Mouse (Mus musculus) kidney, adult 2 months (tissue): Measurements from ENCODE around the gene Phf12. TPM values are rescaled to one million over a fixed set of nuclear protein-coding genes. Genes with fewer than 3 reads are reported as not detected.

Source experiments
- DNase-seq: peaks from one replicate; pipeline ENCODE4 v3.0.0; 2021
- H3K27ac ChIP-seq: fragments of 200-500 bp; 2 replicates; pipeline ENCODE4 v1.5.1; 2012; ENCODE audit warnings: low read depth, low read length, control low read depth, inconsistent platforms; ENCODE audit not compliant: insufficient read depth
- H3K27me3 ChIP-seq: fragments of 200-500 bp; replicated peaks from 2 replicates; pipeline ENCODE4 v1.6.1; 2012; ENCODE audit warnings: mild to moderate bottlenecking, moderate library complexity, low read length, inconsistent platforms; ENCODE audit not compliant: control insufficient read depth, insufficient read depth
- H3K36me3 ChIP-seq: fragments of 200-500 bp; 2 replicates; pipeline ENCODE4 v1.6.1; 2012; ENCODE audit warnings: mild to moderate bottlenecking, moderate library complexity, low read length, inconsistent platforms; ENCODE audit not compliant: control insufficient read depth, insufficient read depth
- H3K4me1 ChIP-seq: fragments of 200-500 bp; 2 replicates; pipeline ENCODE4 v1.6.1; 2011; ENCODE audit warnings: low read length; ENCODE audit not compliant: control insufficient read depth, insufficient read depth
- H3K4me3 ChIP-seq: fragments of 200-500 bp; 2 replicates; pipeline ENCODE4 v1.5.1; 2011; ENCODE audit warnings: mild to moderate bottlenecking, low read depth, low read length, control low read depth; ENCODE audit not compliant: insufficient read depth
- CTCF ChIP-seq: fragments of 200-500 bp; conservative IDR thresholded peaks from 2 replicates; pipeline ENCODE4 v1.5.1; 2011; ENCODE audit warnings: low read depth, mild to moderate bottlenecking, control low read depth, low read length, moderate library complexity, mixed read lengths; ENCODE audit not compliant: insufficient read depth, insufficient read length
- POLR2A ChIP-seq: fragments of 200-500 bp; IDR thresholded peaks from one replicate; pipeline ENCODE4 v1.6.1; 2011; ENCODE audit warnings: low read depth, low read length, control low read depth
- WGBS: fragments of 180-500 bp; shearing (Covaris S2); methylation state at CpG from one replicate; pipeline ENCODE4 v1.1.7; 2018; 5-methylcytosine and 5-hydroxymethylcytosine counted together
- polyA plus RNA-seq: library from polyadenylated mRNA; depleted of rRNA; stranded (reverse); fragments of >200 nt; gene quantifications from 2 replicates; pipeline ENCODE4 v1.2.3, GENCODE M21; 2012

Gene Phf12
- polyA plus RNA-seq, 1 experiment = 33.0 TPM

DNA sequence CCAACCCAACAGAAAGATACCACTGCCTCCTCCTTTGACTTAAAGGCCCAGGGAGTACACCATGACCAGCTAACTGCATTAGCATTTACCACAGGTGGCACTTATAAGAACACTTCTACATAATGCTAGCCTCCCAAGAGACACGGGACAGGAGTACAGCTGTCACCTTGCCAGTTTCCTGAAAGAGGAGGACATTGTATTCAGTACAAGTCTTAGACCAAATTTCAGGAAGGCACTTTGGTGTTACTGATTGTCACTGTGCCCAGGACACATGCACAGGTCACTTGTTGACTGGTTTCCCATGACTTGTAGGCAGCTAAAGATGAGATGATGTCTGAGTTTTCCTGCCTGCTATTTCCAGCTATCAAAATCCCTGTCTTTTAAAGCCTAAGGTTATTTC is 13.0 kb downstream of the Phf12 start:
- Histone ChIP-seq H3K4me1 (no peaks in the 10 kb centered on the region; the same call in 1 of the 2 replicates), H3K4me3 (no peak overlapping the region), H3K27me3 (no peaks in the 10 kb centered on the region), H3K36me3 (peaks cover 1% of the 10 kb centered on the region; the same call in 1 of the 2 replicates), H3K27ac (no peak overlapping the region)
- TF ChIP-seq POLR2A (no peak), CTCF (no peak)
- peak; percentile 37 for DNase-seq
- 26% methylated on average over 1 of the region's 1 CpGs for WGBS

DNA sequence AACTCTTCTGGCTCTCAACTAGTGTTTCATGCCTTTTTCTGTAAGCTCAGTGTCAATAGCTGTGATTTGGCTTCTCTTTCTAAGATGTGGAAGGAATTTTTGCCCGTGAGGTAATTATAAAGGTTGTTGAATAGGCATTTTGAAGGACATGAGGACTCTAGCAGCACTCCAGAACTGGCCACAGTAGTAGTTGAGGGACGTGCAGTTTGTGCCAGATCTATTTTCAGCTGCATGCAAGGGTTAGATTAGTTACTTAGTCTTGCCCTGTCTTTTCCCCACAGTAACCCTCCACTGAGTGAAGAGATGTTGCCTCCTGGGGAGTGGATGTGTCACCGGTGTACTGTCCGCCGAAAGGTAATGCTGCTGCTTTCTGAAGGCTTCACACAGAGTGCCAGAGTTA is 23.9 kb downstream of the Phf12 start:
- Histone ChIP-seq H3K4me3 (no peak overlapping the region), H3K27ac (no peak overlapping the region), H3K27me3 (no peaks in the 10 kb centered on the region), H3K36me3 (peaks cover 7% of the 10 kb centered on the region), H3K4me1 (no peaks in the 10 kb centered on the region; the same call in 1 of the 2 replicates)
- no peak for DNase-seq
- WGBS = 79% methylated on average over 5 of the region's 5 CpGs
- no peak for TF ChIP-seq POLR2A
- no peak for TF ChIP-seq CTCF

DNA sequence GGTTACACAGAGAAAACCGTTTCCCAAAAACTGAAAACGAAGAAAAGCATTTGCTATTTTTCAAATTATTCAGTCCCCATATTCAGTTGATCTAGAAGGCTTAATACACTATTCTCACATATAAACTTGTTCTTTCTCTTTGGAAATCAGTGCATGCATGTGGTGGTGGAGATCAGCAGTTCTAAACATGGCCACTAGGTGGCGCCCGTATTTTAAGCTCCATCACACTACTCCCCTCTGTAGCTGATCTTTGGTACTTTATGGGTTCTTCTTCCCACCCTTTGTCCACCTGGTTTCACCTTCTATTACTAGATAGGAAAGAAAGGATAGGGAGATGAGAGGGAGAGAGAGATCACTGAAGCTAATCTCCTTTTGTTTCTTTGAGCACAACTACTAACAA is 37.1 kb downstream of the Phf12 start:
- 20% methylated on average over 4 of the region's 4 CpGs for WGBS
- DNase-seq = peak; percentile 79
- no peaks in the 10 kb centered on the region for H3K4me1 ChIP-seq
- peaks cover 10% of the 10 kb centered on the region; the same call in 1 of the 2 replicates for H3K36me3 ChIP-seq
- no peaks in the 10 kb centered on the region for H3K27me3 ChIP-seq
- H3K4me3 ChIP-seq = no peak overlapping the region
- no peak overlapping the region for H3K27ac ChIP-seq
- TF ChIP-seq CTCF (peak; percentile 81), POLR2A (no peak)

DNA sequence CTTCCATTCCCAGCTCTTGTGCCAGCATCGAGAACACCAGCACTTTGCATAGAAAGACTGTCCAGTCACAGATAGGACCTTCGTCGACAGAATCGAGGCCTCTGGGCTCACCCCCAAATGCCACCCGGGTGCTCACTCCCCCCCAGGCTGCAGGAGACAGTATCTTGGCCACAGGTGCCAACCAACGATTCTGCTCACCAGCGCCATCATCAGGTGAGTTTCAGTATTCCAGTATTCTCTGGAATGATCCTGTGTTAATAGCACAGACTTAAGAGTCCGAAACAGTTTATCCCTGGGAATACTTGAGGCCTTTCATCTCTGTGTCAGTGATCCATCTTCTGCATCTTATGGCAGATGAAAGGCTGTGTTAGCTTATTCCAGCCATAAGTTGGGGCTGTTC is 41.1 kb downstream of the Phf12 start:
- no peaks in the 10 kb centered on the region for H3K4me1 ChIP-seq
- WGBS = 81% methylated on average over 8 of the region's 8 CpGs
- H3K27me3 ChIP-seq = no peaks in the 10 kb centered on the region
- peak; percentile 19 for DNase-seq
- H3K4me3 ChIP-seq = no peak overlapping the region
- H3K27ac ChIP-seq = no peak overlapping the region
- no peak for TF ChIP-seq POLR2A
- peak; percentile 39 for TF ChIP-seq CTCF
- peaks cover 7% of the 10 kb centered on the region for H3K36me3 ChIP-seq

DNA sequence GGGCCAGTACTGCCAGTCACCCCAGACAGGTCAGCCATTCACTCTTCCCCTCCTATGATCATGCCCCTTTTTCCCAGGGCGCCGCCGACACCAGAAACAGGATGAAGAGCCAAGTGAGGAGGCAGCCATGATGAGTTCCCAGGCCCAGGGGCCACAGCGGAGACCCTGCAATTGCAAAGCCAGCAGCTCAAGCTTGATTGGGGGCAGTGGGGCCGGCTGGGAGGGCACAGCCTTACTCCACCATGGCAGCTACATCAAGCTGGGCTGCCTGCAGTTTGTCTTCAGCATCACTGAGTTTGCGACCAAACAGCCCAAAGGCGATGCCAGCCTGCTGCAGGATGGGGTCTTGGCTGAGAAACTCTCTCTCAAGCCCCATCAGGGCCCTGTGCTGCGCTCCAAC is 46.7 kb downstream of the Phf12 start:
- peaks cover 4% of the 10 kb centered on the region for H3K36me3 ChIP-seq
- no peak overlapping the region for H3K27ac ChIP-seq
- no peak for TF ChIP-seq CTCF
- no peak for TF ChIP-seq POLR2A
- H3K27me3 ChIP-seq = no peaks in the 10 kb centered on the region
- WGBS = 90% methylated on average over 8 of the region's 8 CpGs
- H3K4me1 ChIP-seq = peaks cover 3% of the 10 kb centered on the region; the same call in 1 of the 2 replicates
- no peak for DNase-seq
- H3K4me3 ChIP-seq = no peak overlapping the region

DNA sequence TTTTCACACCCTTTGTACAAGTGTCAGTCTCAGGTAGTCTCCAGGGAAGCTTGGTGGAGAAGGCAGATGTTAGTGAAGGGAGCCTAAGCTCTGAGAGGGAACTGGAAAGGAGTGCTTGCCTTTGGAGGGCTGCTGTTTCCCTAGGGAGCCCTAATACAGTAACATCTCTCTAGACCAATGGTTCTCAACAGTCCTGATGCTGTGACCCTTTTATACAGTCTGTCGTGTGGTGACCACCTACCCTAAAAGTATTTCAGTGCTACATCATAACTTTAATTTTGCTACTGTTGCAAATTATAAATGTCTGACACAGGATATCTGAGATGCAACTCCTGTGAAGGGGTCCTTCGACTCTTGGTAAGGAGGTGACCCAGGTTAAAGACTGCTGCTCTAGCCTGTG is 48.0 kb downstream of the Phf12 start:
- H3K27ac ChIP-seq = no peak overlapping the region

DNA sequence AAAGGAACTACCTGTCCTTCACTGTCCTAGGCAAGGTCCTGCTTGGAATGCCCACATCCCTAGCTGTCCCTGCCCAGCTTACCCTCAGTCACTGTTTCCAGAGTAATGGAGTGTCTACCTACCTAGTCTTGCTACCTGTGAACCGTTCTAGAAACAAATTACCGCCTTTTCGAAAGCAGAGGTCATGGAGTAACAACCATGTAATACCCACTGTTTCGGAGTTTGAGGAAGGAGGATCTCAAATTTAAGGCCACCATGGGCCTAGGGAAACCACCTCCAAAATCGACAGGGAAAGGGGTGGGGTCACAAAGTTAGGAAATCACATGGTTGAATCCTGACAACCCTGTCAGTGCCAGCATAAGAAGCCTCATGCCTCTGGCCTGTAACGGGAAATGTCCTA is 48.8 kb downstream of the Phf12 start:
- Histone ChIP-seq H3K4me1 (peaks cover 3% of the 10 kb centered on the region; the same call in 1 of the 2 replicates), H3K36me3 (peaks cover 4% of the 10 kb centered on the region; the same call in 1 of the 2 replicates), H3K27ac (no peak overlapping the region), H3K4me3 (no peak overlapping the region), H3K27me3 (no peaks in the 10 kb centered on the region)
- TF ChIP-seq POLR2A (no peak), CTCF (no peak)
- no peak for DNase-seq
- WGBS = 41% methylated on average over 6 of the region's 6 CpGs

More for the DNA sequence above, 48.0 kb downstream of the Phf12 start:
- no peaks in the 10 kb centered on the region for H3K27me3 ChIP-seq
- H3K4me1 ChIP-seq = peaks cover 3% of the 10 kb centered on the region; the same call in 1 of the 2 replicates
- no peak for DNase-seq
- no peak overlapping the region for H3K4me3 ChIP-seq
- 45% methylated on average over 2 of the region's 2 CpGs for WGBS
- TF ChIP-seq CTCF = no peak
- TF ChIP-seq POLR2A = no peak
- H3K36me3 ChIP-seq = peaks cover 4% of the 10 kb centered on the region; the same call in 1 of the 2 replicates
